32 mouse cellular contexts compared by ENCODE assay signal in genomic region chr5:91985721-91986120, GRCm38 (mm10). TPM values are rescaled to one million over a fixed set of nuclear protein-coding genes. Genes with fewer than 3 reads are reported as not detected.
DNase-seq lines count a peak whose midpoint lies in the region; ATAC-seq lines count a peak whose summit lies in the region.
"Had no signal": no experiment of that assay in that cellular context is flagged by ENCODE, and none has a peak within 500 bp of the region (broad histone marks: within the 10 kb centered on the region; RNA-seq: fewer than 3 reads in every experiment).

No protein-coding gene starts in this region.

- no peak overlapping the region for H3K4me3 ChIP-seq in midbrain, embryonic 11.5 days (ENCODE audit: low read depth, low read length)
- H3K4me3 ChIP-seq in midbrain, embryonic 16.5 days (ENCODE audit: low read depth, low read length), result no peak overlapping the region
- H3K4me3 ChIP-seq in forebrain, embryonic 16.5 days (replicated peaks; ENCODE audit: low read length), result no peak overlapping the region
- H3K4me3 ChIP-seq: embryonic facial prominence, embryonic 15.5 days; forebrain, embryonic 10.5 days; heart, adult 2 months; megakaryocyte, embryonic 14.5 days; neural tube, embryonic 13.5 days had no signal

- no peak overlapping the region for H3K27ac ChIP-seq in midbrain, embryonic 11.5 days (ENCODE audit: low read depth, low read length)
- H3K27ac ChIP-seq in midbrain, embryonic 16.5 days (ENCODE audit: low read length), result no peak overlapping the region
- H3K27ac ChIP-seq in forebrain, embryonic 16.5 days (ENCODE audit: low read length), result no peak overlapping the region
- H3K27ac ChIP-seq: embryonic facial prominence, embryonic 15.5 days; forebrain, embryonic 10.5 days; heart, adult 2 months; hindbrain, embryonic 14.5 days; neural tube, embryonic 13.5 days had no signal

- intact Hi-C loops in left cerebral cortex, postnatal 4 days (cut with DNase I), result no loop called here

- no peaks in the 10 kb centered on the region for H3K4me1 ChIP-seq in midbrain, embryonic 11.5 days (ENCODE audit: control insufficient read depth, insufficient read depth, low read length)
- no peaks in the 10 kb centered on the region for H3K4me1 ChIP-seq in midbrain, embryonic 16.5 days (ENCODE audit: control insufficient read depth, insufficient read depth, low read length)
- no peaks in the 10 kb centered on the region for H3K4me1 ChIP-seq in forebrain, embryonic 16.5 days (replicated peaks; ENCODE audit: control insufficient read depth, insufficient read depth, low read length)
- H3K4me1 ChIP-seq: embryonic facial prominence, embryonic 15.5 days; forebrain, embryonic 10.5 days; megakaryocyte, embryonic 14.5 days; neural tube, embryonic 13.5 days had no signal

- no peak overlapping the region for H3K4me2 ChIP-seq in midbrain, embryonic 11.5 days
- no peak overlapping the region for H3K4me2 ChIP-seq in midbrain, embryonic 16.5 days (ENCODE audit: low read length)
- no peak overlapping the region for H3K4me2 ChIP-seq in forebrain, embryonic 16.5 days (ENCODE audit: low read length)
- H3K4me2 ChIP-seq: embryonic facial prominence, embryonic 15.5 days; hindbrain, embryonic 14.5 days; liver, embryonic 11.5 days; neural tube, embryonic 13.5 days had no signal

- DNase-seq in midbrain, embryonic 11.5 days (ENCODE audit: low spot score, missing footprints), result no peak
- DNase-seq in ES-CJ7 (ENCODE audit: low read depth, low spot score), result peak; percentile 72
- peak; percentile 38 for DNase-seq in induced T-regulatory cell, adult 2 months (ENCODE audit: low read depth)
- DNase-seq in splenic B cell, adult 2 months (ENCODE audit: low read depth, low spot score), result peak; percentile 67
- DNase-seq in cerebellum, adult 11-12 months, result no peak
- no peak for DNase-seq in left cerebral cortex, postnatal 4 days
- DNase-seq: adrenal gland, postnatal 10 days; cerebellum, adult 11 months; cerebellum, postnatal 25 days; embryo, embryonic 11 days; gastrocnemius, postnatal 25 days; heart, adult 2 months; heart, postnatal 36 days; lung, adult 18-20 months; lung, postnatal 14 days; right cerebral cortex, postnatal 4 days; thymus, postnatal 36 days had no signal

- no peak overlapping the region for H3K9ac ChIP-seq in midbrain, embryonic 11.5 days (ENCODE audit: low read length)
- H3K9ac ChIP-seq in midbrain, embryonic 16.5 days (ENCODE audit: low read depth, low read length), result no peak overlapping the region
- H3K9ac ChIP-seq in forebrain, embryonic 16.5 days (replicated peaks; ENCODE audit: low read depth, low read length), result no peak overlapping the region
- H3K9ac ChIP-seq: embryonic facial prominence, embryonic 15.5 days; hindbrain, embryonic 14.5 days; neural tube, embryonic 13.5 days had no signal

- WGBS in midbrain, embryonic 11.5 days, result 33% methylated on average over 2 of the region's 2 CpGs
- 12% methylated on average over 2 of the region's 2 CpGs for WGBS in midbrain, embryonic 16.5 days
- WGBS in forebrain, embryonic 16.5 days, result 21% methylated on average over 2 of the region's 2 CpGs

- no peaks in the 10 kb centered on the region for H3K9me3 ChIP-seq in midbrain, embryonic 11.5 days (ENCODE audit: control insufficient read depth, low read length)
- H3K9me3 ChIP-seq in midbrain, embryonic 16.5 days (replicated peaks; ENCODE audit: control insufficient read depth, low read length, poor library complexity, severe bottlenecking), result no peaks in the 10 kb centered on the region
- H3K9me3 ChIP-seq in forebrain, embryonic 16.5 days (ENCODE audit: control insufficient read depth, low read length), result no peaks in the 10 kb centered on the region
- H3K9me3 ChIP-seq: embryonic facial prominence, embryonic 15.5 days; forebrain, embryonic 10.5 days; G1E; megakaryocyte, embryonic 14.5 days; neural tube, embryonic 13.5 days had no signal

- H3K27me3 ChIP-seq in midbrain, embryonic 11.5 days (ENCODE audit: control insufficient read depth, insufficient read depth, low read length), result no peaks in the 10 kb centered on the region
- no peaks in the 10 kb centered on the region for H3K27me3 ChIP-seq in midbrain, embryonic 16.5 days (ENCODE audit: control insufficient read depth, insufficient read depth, low read depth, low read length)
- no peaks in the 10 kb centered on the region for H3K27me3 ChIP-seq in splenic B cell, adult 2 months (ENCODE audit: control insufficient read depth, insufficient read depth, low read length, poor library complexity, severe bottlenecking)
- no peaks in the 10 kb centered on the region for H3K27me3 ChIP-seq in forebrain, embryonic 16.5 days (replicated peaks; ENCODE audit: control insufficient read depth, insufficient read depth, low read length)
- H3K27me3 ChIP-seq: embryonic facial prominence, embryonic 15.5 days; neural tube, embryonic 13.5 days had no signal

- H3K36me3 ChIP-seq in midbrain, embryonic 11.5 days (ENCODE audit: control insufficient read depth, insufficient read depth, low read length), result no peaks in the 10 kb centered on the region
- H3K36me3 ChIP-seq in midbrain, embryonic 16.5 days (ENCODE audit: control insufficient read depth, insufficient read depth, low read length), result no peaks in the 10 kb centered on the region
- H3K36me3 ChIP-seq in splenic B cell, adult 2 months (ENCODE audit: control insufficient read depth, insufficient read depth, low read length, poor library complexity, severe bottlenecking), result no peaks in the 10 kb centered on the region
- H3K36me3 ChIP-seq in forebrain, embryonic 16.5 days (ENCODE audit: control insufficient read depth, insufficient read depth), result no peaks in the 10 kb centered on the region
- H3K36me3 ChIP-seq: embryonic facial prominence, embryonic 15.5 days; forebrain, embryonic 10.5 days; G1E; neural tube, embryonic 13.5 days had no signal

- ATAC-seq in midbrain, embryonic 11.5 days (ENCODE audit: low FRiP score), result peak; percentile 62
- no peak for ATAC-seq in midbrain, embryonic 16.5 days
- no peak for ATAC-seq in forebrain, embryonic 16.5 days
- ATAC-seq: intestine, postnatal 0 days had no signal

RNA-seq across cellular contexts. Expression of gene Odaph, which starts 1.6 kb away (rescaled TPM):
- polyA plus RNA-seq in midbrain, embryonic 11.5 days (2014; fragmentation: Nextera tagmentation; extraction: Ambion mirVana), result not detected in 2 replicates
- not detected in 2 replicates for polyA plus RNA-seq in midbrain, embryonic 16.5 days (2015; fragmentation: Nextera tagmentation; extraction: Ambion mirVana)
- not detected for total RNA-seq in left cerebral cortex, postnatal 4 days (2021)
- not detected in 2 replicates for polyA plus RNA-seq in forebrain, embryonic 16.5 days (2015; fragmentation: Nextera tagmentation; extraction: Ambion mirVana)
- total RNA-seq: adrenal gland, postnatal 10 days; gastrocnemius, postnatal 25 days; heart, adult 2 months; heart, postnatal 36 days; left cerebral cortex, adult 8-10 months had no signal
- polyA plus RNA-seq: forebrain, embryonic 10.5 days; frontal cortex, adult 2 months; G1E; heart, adult 2 months; heart, embryonic 14.5 days; hindbrain, embryonic 14.5 days; intestine, postnatal 0 days; kidney, embryonic 16.5 days; limb, embryonic 11.5 days; liver, embryonic 11.5 days; neural tube, embryonic 13.5 days had no signal

RNA-seq across cellular contexts. Expression of gene Rchy1, which starts 22.9 kb away (rescaled TPM):
- polyA plus RNA-seq in midbrain, embryonic 11.5 days (2014; fragmentation: Nextera tagmentation; extraction: Ambion mirVana), result 40.9 and 45.6 TPM in 2 replicates
- polyA plus RNA-seq in midbrain, embryonic 16.5 days (2015; fragmentation: Nextera tagmentation; extraction: Ambion mirVana), result 70.8 and 76.9 TPM in 2 replicates
- 10 to 100 TPM; 43.8 to 47.8 TPM for total RNA-seq in left cerebral cortex, postnatal 4 days (2021)
- 64.2 and 71.4 TPM in 2 replicates for polyA plus RNA-seq in forebrain, embryonic 16.5 days (2015; fragmentation: Nextera tagmentation; extraction: Ambion mirVana)

RNA-seq across cellular contexts. Expression of gene Cdkl2, which starts 58.0 kb away (rescaled TPM):
- 0.37 and 0.48 TPM in 2 replicates for polyA plus RNA-seq in midbrain, embryonic 11.5 days (2014; fragmentation: Nextera tagmentation; extraction: Ambion mirVana)
- polyA plus RNA-seq in midbrain, embryonic 16.5 days (2015; fragmentation: Nextera tagmentation; extraction: Ambion mirVana), result 14.6 and 19.7 TPM in 2 replicates
- total RNA-seq in left cerebral cortex, postnatal 4 days (2021), result 10 to 100 TPM; 68.8 to 75.4 TPM
- polyA plus RNA-seq in forebrain, embryonic 16.5 days (2015; fragmentation: Nextera tagmentation; extraction: Ambion mirVana), result 8.3 and 10.2 TPM in 2 replicates

Comparison
In these comparisons a context has a peak if more than half of its experiments do, and no peak if none do; other contexts are left out.
1. DNase-seq: peak in ES-CJ7 (single experiment), induced T-regulatory cell, adult 2 months (single experiment) and splenic B cell, adult 2 months (single experiment); none in midbrain, embryonic 11.5 days (single experiment), cerebellum, adult 11-12 months (single experiment) and left cerebral cortex, postnatal 4 days (single experiment).